ENCODE assay signal across 8 mouse cellular contexts in the genomic region with DNA sequence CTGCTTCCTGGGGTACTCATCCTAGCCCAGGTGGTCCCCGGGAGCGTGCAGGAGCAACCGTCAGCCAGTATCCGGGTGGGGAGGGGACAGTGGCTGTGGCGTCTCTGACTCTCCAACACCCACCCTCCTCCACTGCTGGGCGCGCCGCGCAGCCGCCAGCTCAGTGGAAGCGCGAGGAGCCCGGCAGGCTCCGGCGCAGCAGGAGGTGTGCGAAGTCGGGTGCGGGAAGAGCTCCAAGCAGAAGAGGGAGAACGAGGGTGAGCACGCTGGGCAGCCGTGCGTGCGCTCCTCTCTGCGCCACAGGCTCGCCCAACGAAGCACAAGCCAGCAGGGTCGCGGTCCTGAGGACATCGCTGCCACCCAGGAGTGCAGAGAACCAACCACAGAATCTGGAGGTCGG. TPM values are rescaled to one million over a fixed set of nuclear protein-coding genes. Genes with fewer than 3 reads are reported as not detected.
A peak's percentile ranks its signal among the peaks of the same experiment; 100 is the strongest.
DNase-seq lines count a peak whose midpoint lies in the region; ATAC-seq lines count a peak whose summit lies in the region.

A gene (plus strand): TSS at position 236 of the 400 bp plus-strand sequence.

- peaks cover 49% of the 10 kb centered on the region for H3K27me3 ChIP-seq in lung, embryonic 15.5 days
- H3K27me3 ChIP-seq in neural tube, embryonic 13.5 days, result peaks cover 50% of the 10 kb centered on the region

- H3K27ac ChIP-seq in lung, embryonic 15.5 days, result 0 out of 2 replicates have a peak within 1 kb of the TSS, but pooled peaks have one; percentile 1
- no peak within 1 kb of the TSS for H3K27ac ChIP-seq in neural tube, embryonic 13.5 days (replicated peaks)

- ATAC-seq in lung, embryonic 15.5 days (ENCODE audit: borderline replicate concordance, extremely low read depth, low FRiP score, low TSS enrichment), result peak; percentile 21; the same call in 1 of the 2 replicates
- ATAC-seq in neural tube, embryonic 13.5 days (ENCODE audit: low read depth), result peak; percentile 70

- no peaks in the 10 kb centered on the region for H3K9me3 ChIP-seq in lung, embryonic 15.5 days
- H3K9me3 ChIP-seq in neural tube, embryonic 13.5 days, result no peaks in the 10 kb centered on the region

- 0 out of 2 replicates have a peak within 1 kb of the TSS, but pooled peaks have one; percentile 13 for H3K9ac ChIP-seq in lung, embryonic 15.5 days
- H3K9ac ChIP-seq in neural tube, embryonic 13.5 days, result peak within 1 kb of the TSS; percentile 68

- no peaks in the 10 kb centered on the region for H3K36me3 ChIP-seq in lung, embryonic 15.5 days
- H3K36me3 ChIP-seq in neural tube, embryonic 13.5 days, result no peaks in the 10 kb centered on the region

- peak within 1 kb of the TSS; percentile 70 for H3K4me2 ChIP-seq in lung, embryonic 15.5 days
- H3K4me2 ChIP-seq in neural tube, embryonic 13.5 days, result peak within 1 kb of the TSS; percentile 65

- under 1% methylated on average over 30 of the region's 30 CpGs for WGBS in lung, embryonic 15.5 days
- WGBS in neural tube, embryonic 13.5 days, result 1% methylated on average over 30 of the region's 30 CpGs

- peaks cover 29% of the 10 kb centered on the region for H3K4me1 ChIP-seq in lung, embryonic 15.5 days
- peaks cover 28% of the 10 kb centered on the region for H3K4me1 ChIP-seq in neural tube, embryonic 13.5 days (replicated peaks)

- peak within 1 kb of the TSS; percentile 31 for H3K4me3 ChIP-seq in lung, embryonic 15.5 days
- H3K4me3 ChIP-seq in neural tube, embryonic 13.5 days, result peak within 1 kb of the TSS; percentile 35

- DNase-seq in adrenal gland, postnatal 14 days, result peak; percentile 21
- DNase-seq in adrenal gland, adult 2 months, result no peak
- no peak for DNase-seq in lung, adult 18-20 months
- peak; percentile 51 to 70 for DNase-seq in left cerebral cortex, adult 18-20 months (ENCODE audit: low spot score in 2 of 2)
- DNase-seq in adipocyte (ENCODE audit: low spot score), result no peak
- DNase-seq in thymus, postnatal 36 days, result no peak

RNA-seq across cellular contexts. Expression of the gene that starts here (rescaled TPM):
- total RNA-seq in adrenal gland, postnatal 14 days (2021), result 0.08 TPM in 1 of 2 replicates, not detected in the other
- not detected for total RNA-seq in adrenal gland, adult 2 months (2021)
- polyA plus RNA-seq in adrenal gland, adult 2 months (2012; rRNA removed), result not detected in 2 replicates
- 0.89 and 1.3 TPM in 2 replicates for polyA plus RNA-seq in lung, embryonic 15.5 days (2015; fragmentation: Nextera tagmentation; extraction: Ambion mirVana)
- total RNA-seq in left cerebral cortex, adult 18-20 months (2021), result 1 to 10 TPM; 6.4 to 8.2 TPM
- 0.43 and 0.47 TPM in 2 replicates for polyA plus RNA-seq in neural tube, embryonic 13.5 days (2015; fragmentation: Nextera tagmentation; extraction: Ambion mirVana)

Comparison
In these comparisons a context has a peak if more than half of its experiments do, and no peak if none do; other contexts are left out.
1. Peak in DNase-seq in adrenal gland, postnatal 14 days; RNA of the gene not detected or under 1 TPM.
2. Peak in ATAC-seq, H3K4me3 ChIP-seq, H3K9ac ChIP-seq and H3K4me2 ChIP-seq in neural tube, embryonic 13.5 days; RNA of the gene not detected or under 1 TPM.
3. DNase-seq: peak in left cerebral cortex, adult 18-20 months (2 of 2); none in adrenal gland, adult 2 months (single experiment), lung, adult 18-20 months (0 of 2), adipocyte (single experiment) and thymus, postnatal 36 days (0 of 2).